Mouse (Mus musculus): Measurements from ENCODE around the gene Med21.

GRCm38 (mm10) chr6:146697767-146698166 is 55.4 kb downstream of the Med21 start:
- TF ChIP-seq POLR2A (IDR thresholded peaks at IDR 0.05; ENCODE audit: control insufficient read depth, extremely low read depth, insufficient read depth, low read length, poor library complexity) = no peak
- TF ChIP-seq CTCF (IDR thresholded peaks at IDR 0.05; ENCODE audit: borderline replicate concordance, control insufficient read depth, extremely low read depth, insufficient read depth, low read length, poor library complexity) = no peak
